Mouse (Mus musculus) lung, embryonic 14.5 days (tissue): ENCODE measurements around the gene Duxbl3. TPM values are rescaled to one million over a fixed set of nuclear protein-coding genes. Genes with fewer than 3 reads are reported as not detected.
A peak's percentile ranks its signal among the peaks of the same experiment; 100 is the strongest.
"Not testable (repeated sequence)": the region's sequence is repeated elsewhere in the genome, so short reads cannot be mapped to it uniquely, and the experiment has no call there.

ENCODE experiments used
- ATAC-seq: fragments of 200-750 bp; cut with Nextera tagmentation; 2 replicates; pipeline ENCODE4 v1.8.0; 2017; ENCODE audit warnings: mild to moderate bottlenecking, moderate TSS enrichment, moderate library complexity; ENCODE audit not compliant: insufficient read depth
- DNase-seq: peaks from one replicate; pipeline ENCODE4 v3.0.0-alpha.2; 2015
- H3K27ac ChIP-seq: fragments of 300-500 bp; sonication (generic); 2 replicates; pipeline ENCODE4 v1.5.1; 2014; ENCODE audit warnings: low read depth, mild to moderate bottlenecking, moderate library complexity
- H3K27me3 ChIP-seq: fragments of 300-500 bp; sonication (generic); 2 replicates; pipeline ENCODE4 v1.6.1; 2014; ENCODE audit warnings: low read length, control low read depth; ENCODE audit not compliant: insufficient read depth
- H3K36me3 ChIP-seq: fragments of 300-500 bp; sonication (generic); 2 replicates; pipeline ENCODE4 v1.6.1; 2014; ENCODE audit warnings: control low read depth; ENCODE audit not compliant: insufficient read depth
- H3K4me1 ChIP-seq: fragments of 300-500 bp; sonication (generic); 2 replicates; pipeline ENCODE4 v1.6.1; 2014; ENCODE audit warnings: antibody characterized with exemption, control low read depth; ENCODE audit not compliant: insufficient read depth
- H3K4me2 ChIP-seq: fragments of 300-500 bp; sonication (generic); 2 replicates; pipeline ENCODE4 v1.6.1; 2014; ENCODE audit warnings: mild to moderate bottlenecking
- H3K4me3 ChIP-seq: fragments of 300-500 bp; sonication (generic); 2 replicates; pipeline ENCODE4 v1.5.1; 2014; ENCODE audit warnings: low read depth, low read length
- H3K9ac ChIP-seq: fragments of 300-500 bp; sonication (generic); 2 replicates; pipeline ENCODE4 v1.6.1; 2014
- H3K9me3 ChIP-seq: fragments of 300-500 bp; sonication (generic); 2 replicates; pipeline ENCODE4 v1.6.1; 2016; ENCODE audit warnings: low read depth, low read length, control low read depth
- CTCF ChIP-seq: IDR thresholded peaks from 2 replicates; pipeline ENCODE4 v1.5.1; 2016; ENCODE audit warnings: antibody characterized with exemption, low read depth
- WGBS: fragments of 180-500 bp; shearing (Covaris S2); extraction: QIAGEN DNeasy Blood & Tissue Kit; methylation state at CpG from one replicate; pipeline ENCODE4 v1.1.7; 2014; 5-methylcytosine and 5-hydroxymethylcytosine counted together
- polyA plus RNA-seq: library from polyadenylated mRNA; unstranded; fragments of >200 nt; fragmentation: Nextera tagmentation; extraction: Ambion mirVana; gene quantifications from 2 replicates; pipeline ENCODE4 v1.2.1, GENCODE M21; 2014

The Duxbl3 gene
- 0.69 and 2.3 TPM in 2 replicates for polyA plus RNA-seq

GRCm38 (mm10) chr14:26257756-26258617 lies at the start of gene Duxbl3:
Gene Duxbl3 (plus strand): TSS chr14:26257962.
- ATAC-seq = peak; percentile 94
- not testable (repeated sequence) for H3K4me2 ChIP-seq, H3K27ac ChIP-seq, H3K27me3 ChIP-seq, H3K9ac ChIP-seq, H3K4me1 ChIP-seq, H3K9me3 ChIP-seq, H3K36me3 ChIP-seq, DNase-seq, H3K4me3 ChIP-seq
- no CpG with 5 or more reads among the region's 25 CpGs for WGBS

DNA sequence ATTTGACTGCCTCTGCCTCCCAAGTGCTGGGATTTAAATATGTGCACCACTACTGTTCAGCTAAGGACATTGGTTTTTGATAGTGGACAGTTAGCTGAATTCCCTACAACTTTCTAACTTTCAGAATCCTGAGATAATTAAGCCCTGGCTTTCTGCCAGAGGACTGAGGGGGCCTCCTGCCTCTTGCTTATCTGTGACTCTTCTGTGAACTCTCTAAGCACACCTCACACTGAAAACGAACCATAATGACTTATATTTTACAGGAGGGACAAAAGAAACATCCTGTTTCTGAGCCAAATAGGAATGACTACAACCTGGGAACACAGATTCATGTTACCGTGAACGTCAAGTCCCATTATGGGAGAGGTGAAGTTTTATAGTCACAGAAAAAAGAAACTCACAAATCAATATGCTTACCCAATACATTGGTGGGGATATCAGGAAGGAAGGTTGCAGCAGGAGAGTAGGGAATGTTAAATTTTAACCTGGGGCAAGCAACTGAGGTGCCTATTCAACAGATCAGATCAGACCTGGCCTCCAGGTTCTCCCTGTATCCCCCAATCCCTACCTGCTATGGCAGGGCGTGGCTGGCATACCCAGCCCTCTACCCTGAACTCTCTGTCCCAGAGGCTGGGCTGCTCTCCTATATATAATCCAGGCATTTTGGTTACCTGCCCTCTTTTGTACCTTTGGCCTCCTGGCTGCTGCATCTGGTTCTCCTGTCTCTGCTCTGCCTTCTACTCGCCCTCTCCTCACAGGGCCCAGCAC lies 41.3 kb upstream of the Duxbl3 start:
- not testable (repeated sequence) for H3K4me1 ChIP-seq, H3K9me3 ChIP-seq, ATAC-seq, H3K9ac ChIP-seq, DNase-seq, H3K27ac ChIP-seq, H3K4me3 ChIP-seq, H3K4me2 ChIP-seq, H3K36me3 ChIP-seq, H3K27me3 ChIP-seq
- no CpG with 5 or more reads among the region's 5 CpGs for WGBS

GRCm38 (mm10) chr14:26237183-26237582 lies 20.6 kb upstream of the Duxbl3 start:
- H3K9me3 ChIP-seq, DNase-seq, H3K36me3 ChIP-seq, H3K4me2 ChIP-seq, ATAC-seq, H3K4me3 ChIP-seq, H3K4me1 ChIP-seq, H3K9ac ChIP-seq, H3K27ac ChIP-seq, H3K27me3 ChIP-seq: not testable (repeated sequence)
- no CpG with 5 or more reads among the region's 2 CpGs for WGBS

GRCm38 (mm10) chr14:26258729-26259128 lies 967 bp downstream of the Duxbl3 start:
- not testable (repeated sequence) for H3K27ac ChIP-seq, H3K27me3 ChIP-seq, H3K4me2 ChIP-seq, H3K9me3 ChIP-seq, H3K36me3 ChIP-seq, ATAC-seq, DNase-seq, H3K4me1 ChIP-seq, H3K4me3 ChIP-seq, H3K9ac ChIP-seq
- no CpG with 5 or more reads among the region's 6 CpGs for WGBS

- peak; percentile 66; the same call in 1 of the 2 replicates for ATAC-seq
- not testable (repeated sequence) for H3K27me3 ChIP-seq, H3K9ac ChIP-seq, DNase-seq, H3K9me3 ChIP-seq, H3K4me2 ChIP-seq, H3K36me3 ChIP-seq, H3K27ac ChIP-seq, H3K4me3 ChIP-seq, H3K4me1 ChIP-seq
- no CpG with 5 or more reads among the region's 2 CpGs for WGBS
Observed at GRCm38 (mm10) chr14:26286737-26287136, 29.0 kb downstream of the Duxbl3 start.

DNA sequence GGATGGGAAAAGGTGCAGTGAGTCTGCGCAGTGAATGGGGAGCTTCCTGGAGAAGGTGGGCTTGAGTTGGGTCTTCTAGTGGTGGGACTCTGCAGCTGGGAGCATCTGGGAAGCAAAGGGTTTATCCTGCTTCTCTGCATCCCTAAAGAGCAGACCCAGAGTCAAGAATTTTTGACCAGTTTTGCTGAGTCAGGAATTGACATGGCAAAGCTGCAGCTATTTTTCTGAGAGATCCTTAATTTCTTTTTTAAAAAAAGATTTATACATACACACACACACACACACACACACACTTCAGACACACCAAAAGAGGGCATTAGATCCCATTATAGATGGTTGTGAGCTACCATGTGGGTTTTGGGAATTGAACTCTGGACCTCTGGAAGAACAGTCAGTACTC lies 36.1 kb downstream of the Duxbl3 start:
- H3K4me3 ChIP-seq = no peak overlapping the region
- H3K4me2 ChIP-seq = no peak overlapping the region
- 93% methylated on average over 1 of the region's 1 CpGs for WGBS
- ATAC-seq = no peak
- no peak overlapping the region for H3K9ac ChIP-seq
- H3K27me3 ChIP-seq = no peaks in the 10 kb centered on the region
- no peaks in the 10 kb centered on the region for H3K9me3 ChIP-seq
- no peaks in the 10 kb centered on the region for H3K36me3 ChIP-seq
- no peak for TF ChIP-seq CTCF
- H3K27ac ChIP-seq = no peak overlapping the region
- no peaks in the 10 kb centered on the region for H3K4me1 ChIP-seq
- DNase-seq = no peak

DNA sequence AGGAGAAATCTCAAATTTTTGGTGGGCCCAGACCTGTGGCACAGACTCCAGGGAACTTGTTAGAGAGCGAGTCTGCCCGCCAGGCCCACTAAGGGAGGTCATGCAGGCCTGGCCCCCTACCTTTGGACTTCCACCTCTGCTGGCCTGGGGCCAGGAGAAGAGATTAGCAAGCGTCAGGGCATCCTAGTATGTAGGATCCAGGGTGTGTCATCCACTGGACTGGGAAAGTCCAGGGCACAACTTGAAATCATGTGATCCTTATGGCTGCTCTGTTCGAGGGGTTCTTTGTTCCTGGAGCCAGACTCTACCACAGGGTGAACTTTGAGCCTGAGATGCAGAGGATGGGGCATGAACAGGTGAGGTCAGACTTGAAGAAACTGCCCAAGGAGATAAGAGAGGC lies 39.3 kb downstream of the Duxbl3 start:
- Histone ChIP-seq H3K27ac (no peak overlapping the region), H3K4me3 (no peak overlapping the region), H3K27me3 (no peaks in the 10 kb centered on the region), H3K4me2 (no peak overlapping the region), H3K4me1 (no peaks in the 10 kb centered on the region), H3K36me3 (no peaks in the 10 kb centered on the region), H3K9me3 (no peaks in the 10 kb centered on the region), H3K9ac (no peak overlapping the region)
- no peak for TF ChIP-seq CTCF
- WGBS = 74% methylated on average over 4 of the region's 4 CpGs
- no peak for DNase-seq
- no peak for ATAC-seq
